Mouse (Mus musculus) Patski (cell line): ENCODE measurements around the gene Fstl1. TPM values are rescaled to one million over a fixed set of nuclear protein-coding genes. Genes with fewer than 3 reads are reported as not detected.

ENCODE experiments used
- ATAC-seq: fragments of 100-300 bp; one replicate; pipeline ENCODE4 v1.8.0; 2021
- CTCF ChIA-PET: fragments of 350-600 bp; sonication (Branson Sonifier 250); formaldehyde crosslinking; loops from one replicate; lab custom pipeline; 2022; ENCODE audit warnings: inconsistent platforms; lab: Charles Lee
- POLR2A ChIA-PET: fragments of 350-600 bp; sonication (Branson Sonifier 250); formaldehyde crosslinking; loops from one replicate; lab custom pipeline; 2022; ENCODE audit warnings: antibody characterized with exemption, inconsistent platforms; lab: Charles Lee
- DNase-seq: peaks from one replicate; pipeline ENCODE4 v3.0.0-alpha.2; 2011; ENCODE audit warnings: low read depth, low spot score
- H3K27me3 ChIP-seq: fragments of 371-371 bp; one replicate; pipeline ENCODE4 v1.5.1; 2021
- CTCF ChIP-seq: fragments of 100-300 bp; IDR thresholded peaks from one replicate; pipeline ENCODE4 v1.5.1; 2021
- in situ Hi-C: fragments of 300-500 bp; cut with MboI; formaldehyde crosslinking; loops from 3 replicates; pipeline ENCODE4 v1.11.1; 2018; ENCODE audit warnings: low pct_unique_long_range_greater_than_20kb, mixed read lengths
- polyA plus RNA-seq: library from polyadenylated mRNA; unstranded; gene quantifications from one replicate; pipeline ENCODE4 v1.2.3, GENCODE M21; 2021

The Fstl1 gene
- polyA plus RNA-seq, 1 experiment from 2014 or later, result 283 TPM

DNA sequence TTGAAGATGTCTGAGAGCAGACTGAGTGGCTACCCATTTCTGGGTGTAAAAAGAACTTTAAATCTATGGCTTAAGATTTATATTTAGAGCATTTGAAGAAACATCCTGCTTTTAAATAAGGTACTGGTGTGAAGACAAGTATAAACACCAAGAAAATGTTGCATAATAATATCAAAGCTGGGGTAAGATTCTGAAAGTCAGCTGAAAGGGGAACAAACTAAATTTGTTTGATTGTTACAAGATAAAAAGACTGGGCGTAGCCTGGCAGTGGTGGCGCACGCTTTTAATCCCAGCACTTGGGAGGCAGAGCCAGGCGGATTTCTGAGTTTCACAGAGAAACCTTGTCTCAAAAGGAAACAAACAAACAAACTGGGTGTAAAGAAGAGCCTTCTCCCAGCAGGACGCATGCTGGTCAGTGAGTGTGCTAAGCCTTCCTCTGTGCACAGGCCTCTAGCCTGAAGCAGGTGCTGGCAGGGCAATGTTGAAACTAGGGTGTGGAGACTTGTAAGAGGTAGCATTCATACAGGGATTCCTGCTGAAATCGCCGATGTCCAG lies 102.4 kb downstream of the Fstl1 start:
- ATAC-seq (no peak), DNase-seq (no peak)
- no peak for TF ChIP-seq CTCF
- POLR2A ChIA-PET, result interaction anchor here (1.2 kb wide), 1 partner anchor 58 kb away, joined by 3 read pairs; no protein-coding TSS in a partner anchor
- CTCF ChIA-PET, result interaction anchor here (1.2 to 2.4 kb wide), 3 partner anchors 10 to 50 kb away, joined by 3 to 6 read pairs (median 3); no protein-coding TSS in a partner anchor
- no peaks in the 10 kb centered on the region for H3K27me3 ChIP-seq
- in situ Hi-C loops, result no loop called here

DNA sequence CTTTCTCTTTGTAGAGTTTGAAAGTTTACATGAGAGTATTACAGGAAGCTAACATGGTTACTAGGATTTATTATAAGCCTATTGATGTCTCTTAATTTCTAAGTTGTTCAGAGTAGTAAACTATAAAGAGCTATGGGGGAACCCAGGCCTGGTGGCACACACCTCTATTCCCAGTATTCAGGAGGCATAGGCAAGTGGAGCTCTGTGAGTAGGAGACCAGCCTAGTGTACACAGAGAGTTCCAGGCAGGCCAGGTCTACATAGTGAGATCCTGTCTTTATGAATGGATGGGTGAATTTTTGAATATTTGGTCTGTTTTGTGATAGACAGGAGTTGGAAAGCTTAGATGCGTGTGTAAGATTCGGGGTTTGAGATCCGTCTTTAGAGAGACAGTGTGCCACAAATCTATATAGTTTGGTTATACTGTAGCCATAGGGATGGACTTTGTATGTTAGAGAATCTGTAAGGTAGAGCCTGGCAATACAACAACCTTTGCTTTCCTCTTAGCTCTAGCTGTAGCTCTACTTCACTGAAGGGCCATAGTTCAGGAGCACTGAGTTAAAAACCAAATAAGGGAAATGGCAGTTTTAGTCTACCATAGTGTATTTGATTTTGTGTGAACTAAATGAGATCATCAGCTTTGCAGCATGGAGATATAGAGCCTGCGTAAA lies 103.2 kb downstream of the Fstl1 start:
- DNase-seq, result no peak
- in situ Hi-C loops, result no loop called here
- ChIA-PET CTCF (interaction anchor here (1.5 to 2.4 kb wide), 2 partner anchors 9 to 48 kb away, joined by 3 to 6 read pairs; no protein-coding TSS in a partner anchor), POLR2A (no interaction called here)
- ATAC-seq, result no peak
- no peaks in the 10 kb centered on the region for H3K27me3 ChIP-seq
- TF ChIP-seq CTCF, result no peak

DNA sequence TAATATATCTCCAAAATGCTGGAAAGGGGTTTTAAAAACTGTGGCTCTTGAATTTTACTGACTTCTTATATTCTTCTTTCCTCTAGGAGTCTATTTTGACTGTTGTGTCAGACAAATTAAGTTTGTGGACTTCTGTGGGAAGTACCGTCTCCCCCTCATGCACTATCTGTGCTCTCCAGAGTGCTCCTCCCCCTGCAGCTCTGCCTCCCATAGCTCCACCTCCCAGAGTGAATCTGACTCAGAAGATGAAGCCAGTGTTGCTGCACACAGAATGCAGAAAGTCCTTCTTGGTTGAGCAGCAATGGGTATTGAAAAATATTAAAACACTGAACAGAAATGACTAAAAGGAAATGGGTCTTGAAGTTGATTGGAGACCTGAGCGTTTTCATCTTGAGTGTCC lies 104.5 kb downstream of the Fstl1 start:
- ChIA-PET POLR2A (no interaction called here), CTCF (no interaction called here)
- DNase-seq (no peak), ATAC-seq (no peak)
- in situ Hi-C loops, result no loop called here
- H3K27me3 ChIP-seq, result no peaks in the 10 kb centered on the region
- no peak for TF ChIP-seq CTCF

Other genes with a start within 250 kb of the Fstl1 start
- gene Gtf2e1, start 237.1 kb upstream of the Fstl1 start, polyA plus RNA-seq, result 17.4 TPM
- gene Rabl3, start 237.0 kb upstream of the Fstl1 start, polyA plus RNA-seq, result 11.7 TPM
- gene Hgd, start 196.7 kb upstream of the Fstl1 start, polyA plus RNA-seq, result 0.09 TPM
- gene Ndufb4, start 122.4 kb upstream of the Fstl1 start, polyA plus RNA-seq, result 32.2 TPM
- 0.05 TPM for gene Gm36028, start 84.3 kb downstream of the Fstl1 start, polyA plus RNA-seq
- gene Lrrc58, start 91.5 kb downstream of the Fstl1 start, polyA plus RNA-seq, result 20.0 TPM
- 0.04 TPM for gene Gpr156, start 139.6 kb downstream of the Fstl1 start, polyA plus RNA-seq